Mouse (Mus musculus): ENCODE data around the gene Ccnt1.
A peak's percentile ranks its signal among the peaks of the same experiment; 100 is the strongest.

DNA sequence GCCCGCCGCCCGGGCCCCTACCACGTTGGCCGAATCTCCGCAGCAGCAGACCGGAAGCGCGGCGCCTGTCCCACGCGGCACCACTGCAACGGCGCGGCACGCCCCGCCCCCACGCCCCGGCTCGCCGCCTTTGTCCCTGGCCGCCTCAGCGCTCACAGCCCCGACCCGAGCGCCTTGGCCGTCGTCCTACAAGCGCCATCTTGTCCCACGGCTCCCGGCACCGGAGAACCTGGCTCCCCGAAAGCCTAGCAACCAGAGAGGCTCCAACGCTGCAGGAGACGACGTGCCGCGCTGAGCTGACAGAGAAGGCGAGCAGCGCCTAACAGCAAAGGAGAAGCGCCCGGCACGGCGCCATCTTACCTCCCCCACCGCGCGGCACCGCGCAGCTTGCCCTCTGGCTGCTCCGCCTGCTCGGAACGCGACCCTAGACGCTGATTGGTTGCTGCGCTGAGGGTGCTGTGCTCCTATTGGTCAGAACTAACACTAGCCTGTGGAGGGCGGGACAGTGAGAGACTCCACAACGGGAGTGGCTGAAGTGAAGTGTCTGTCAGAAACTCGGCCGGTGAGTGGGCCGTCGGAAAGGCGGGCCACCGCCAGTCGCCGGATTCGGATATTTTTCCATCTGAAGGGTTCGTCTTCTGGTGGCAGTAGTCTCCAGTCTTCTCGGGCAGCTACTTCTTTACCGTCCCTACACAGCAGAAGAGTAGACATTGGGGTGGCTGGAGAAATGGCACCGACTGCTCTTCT, 36.7 kb downstream of the Ccnt1 start, which contains the start of gene Kansl2:
- peak; percentile 91 for TF ChIP-seq POLR2A (IDR thresholded peaks at IDR 0.05; ENCODE audit: low read depth, low read length)
- TF ChIP-seq CTCF (IDR thresholded peaks at IDR 0.05; ENCODE audit: borderline replicate concordance, insufficient read depth, low read length) = no peak

All from embryonic fibroblast, embryonic 13.5 days (primary cell).